Mouse (Mus musculus) kidney, postnatal 36 days (tissue): ENCODE data around the gene Pnmt.

Experiments used
- DNase-seq, 2 experiments: peaks; one replicate each; pipeline ENCODE4 v3.0.0; 2021 to 2022; ENCODE audit warnings: mixed read lengths in 2 of 2

Pnmt gene

DNA sequence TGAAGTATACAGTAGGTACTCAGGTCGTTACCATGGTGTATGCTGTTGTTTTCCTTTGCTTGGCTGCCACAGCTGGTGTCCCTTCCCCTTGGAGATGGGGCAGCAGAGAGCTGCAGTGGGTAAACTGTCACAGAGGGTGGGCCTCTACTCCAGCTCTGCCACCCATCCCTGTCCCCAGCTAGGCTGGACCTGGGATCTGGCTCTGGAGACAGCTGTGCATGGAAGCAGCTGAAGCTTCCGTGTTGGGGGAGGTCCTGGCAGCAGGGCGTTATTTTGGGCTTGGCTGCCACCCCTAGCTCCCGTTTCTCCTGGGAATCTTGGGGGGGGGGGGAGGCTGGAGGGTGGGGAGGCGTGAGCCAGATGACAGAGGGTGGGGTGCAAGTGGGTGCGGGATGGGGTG, 32.0 kb downstream of the Pnmt start:
- no peak for DNase-seq

DNA sequence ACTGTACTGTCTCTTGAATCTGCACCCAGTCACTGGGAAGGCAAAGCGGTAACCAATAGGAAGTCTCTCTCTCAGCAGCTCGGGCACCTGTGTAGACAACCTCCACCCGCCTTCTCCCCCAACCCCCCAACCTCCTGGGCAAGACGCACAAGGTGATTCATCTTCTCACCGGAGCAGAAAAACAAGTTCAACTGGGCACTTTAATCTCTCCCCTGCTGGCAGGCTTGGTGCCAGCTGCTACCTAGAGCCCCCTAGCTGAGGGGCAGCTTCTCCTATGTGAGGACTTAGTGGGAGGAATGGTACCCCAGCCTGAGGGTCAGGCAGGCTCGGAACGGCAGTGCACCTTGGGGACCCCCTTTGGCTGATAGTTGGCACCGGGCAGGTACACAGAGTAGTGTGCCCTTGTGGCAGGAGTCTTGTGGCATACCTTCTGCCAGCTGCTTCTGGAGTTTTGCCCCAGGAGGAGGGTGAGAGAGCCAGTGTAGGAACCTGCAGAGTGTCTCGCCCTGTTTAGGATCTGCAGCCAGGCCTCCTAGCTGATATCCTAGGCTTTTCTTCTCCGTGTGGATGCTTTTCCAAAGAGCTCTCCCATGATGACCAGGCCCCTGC, 32.8 kb downstream of the Pnmt start:
- peak; percentile 80 to 84 for DNase-seq

- peak; percentile 70 to 77 for DNase-seq
Measured at GRCm38 (mm10) chr11:98426592-98426991, 40.3 kb downstream of the Pnmt start.

DNA sequence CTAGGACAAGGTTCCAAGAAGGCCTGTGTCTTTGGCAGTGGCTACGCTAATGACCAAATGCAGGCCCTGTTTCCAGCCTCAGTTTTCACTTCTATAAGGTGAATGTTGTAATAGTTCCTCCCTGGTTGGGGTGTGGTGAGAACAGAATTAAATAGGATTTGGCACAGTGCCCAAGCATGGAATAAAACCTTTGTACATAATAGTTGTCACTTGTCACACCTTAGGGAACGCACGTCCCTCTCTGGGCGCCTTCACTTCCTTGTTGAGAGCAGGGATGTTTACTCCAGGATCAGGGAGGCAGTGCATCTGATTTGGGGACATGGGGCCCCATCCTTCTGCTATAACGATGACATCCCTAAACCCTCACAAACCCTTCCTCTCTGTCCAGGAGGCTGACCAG, 42.2 kb downstream of the Pnmt start:
- no peak for DNase-seq

- DNase-seq = no peak
Measured at GRCm38 (mm10) chr11:98431743-98432502, 45.7 kb downstream of the Pnmt start.

GRCm38 (mm10) chr11:98435723-98436122, 49.5 kb downstream of the Pnmt start:
- DNase-seq = no peak

GRCm38 (mm10) chr11:98437441-98437840, 51.2 kb downstream of the Pnmt start:
- peak; percentile 56 to 66 for DNase-seq
